Mouse (Mus musculus): ENCODE data around the gene Efhb.

DNA sequence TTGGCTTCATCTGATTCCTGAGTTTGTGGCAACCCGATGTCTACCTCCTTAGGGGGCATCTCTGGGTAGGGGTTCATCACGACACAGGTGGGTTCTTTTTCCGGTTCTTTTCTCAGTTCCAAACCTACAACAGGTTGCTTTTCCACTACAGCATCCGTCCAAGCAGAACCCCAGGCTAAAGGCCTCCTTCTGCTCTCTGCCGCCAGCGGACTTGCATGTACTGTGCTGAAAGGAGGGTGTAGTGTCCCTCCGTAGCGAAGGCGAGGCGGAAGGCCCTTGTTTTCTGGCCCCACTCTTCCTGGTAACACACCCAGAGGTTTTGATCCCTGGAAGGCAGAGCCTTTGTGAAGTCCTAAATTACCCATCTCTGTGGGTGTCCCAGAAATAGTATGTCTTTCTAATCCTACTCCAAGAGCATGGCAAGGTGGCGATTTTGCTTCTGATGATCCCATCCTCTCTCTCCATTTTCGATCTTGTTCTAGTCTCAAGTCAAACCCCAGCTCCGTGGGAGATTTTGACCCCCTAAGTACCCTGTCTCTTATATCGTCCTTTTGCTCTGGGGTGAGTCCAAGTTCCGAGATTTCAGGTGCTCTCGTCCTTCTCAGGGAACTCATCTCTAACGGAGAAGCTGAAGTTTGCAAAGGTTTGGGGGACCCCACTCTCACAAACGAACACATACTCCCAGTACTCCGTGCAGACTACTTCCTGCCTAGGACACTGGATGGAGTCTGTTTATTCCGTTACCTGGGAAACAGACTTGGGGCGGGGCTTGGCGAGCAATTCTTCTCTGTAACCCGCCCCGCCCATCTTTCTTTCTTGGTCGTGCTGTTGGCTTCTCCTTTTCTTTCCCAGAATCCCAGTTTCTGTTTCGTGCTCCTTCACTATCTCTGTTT, at the start of gene Efhb:
- TF ChIP-seq EP300 (IDR thresholded peaks at IDR 0.05; ENCODE audit: low read depth) (no peak), CTCF (IDR thresholded peaks at IDR 0.05; ENCODE audit: low read depth) (no peak)
